Mouse (Mus musculus) olfactory bulb, adult 2 months (tissue): ENCODE measurements around the gene Nrip3. TPM values are rescaled to one million over a fixed set of nuclear protein-coding genes. Genes with fewer than 3 reads are reported as not detected.

Experiments
- H3K27ac ChIP-seq: fragments of 200-500 bp; 2 replicates; pipeline ENCODE4 v1.5.1; 2012; ENCODE audit warnings: low read depth, low read length; ENCODE audit not compliant: insufficient read depth
- H3K4me1 ChIP-seq: fragments of 200-500 bp; 2 replicates; pipeline ENCODE4 v1.6.1; 2012; ENCODE audit warnings: low read length; ENCODE audit not compliant: control insufficient read depth, insufficient read depth
- H3K4me3 ChIP-seq: fragments of 200-500 bp; 2 replicates; pipeline ENCODE4 v1.5.1; 2012; ENCODE audit warnings: mild to moderate bottlenecking, low read depth, low read length, moderate library complexity; ENCODE audit not compliant: insufficient read depth
- CTCF ChIP-seq: fragments of 200-500 bp; IDR thresholded peaks from 2 replicates; pipeline ENCODE4 v1.5.1; 2012; ENCODE audit warnings: low read depth, mild to moderate bottlenecking, low read length, moderate library complexity; ENCODE audit not compliant: insufficient read depth
- POLR2A ChIP-seq: fragments of 200-500 bp; IDR thresholded peaks from 2 replicates; pipeline ENCODE4 v1.6.1; 2012; ENCODE audit warnings: mild to moderate bottlenecking, low read depth, low read length, moderate library complexity; ENCODE audit not compliant: insufficient read depth
- WGBS: fragments of 180-500 bp; shearing (Covaris S2); methylation state at CpG from one replicate; pipeline ENCODE4 v1.1.7; 2018; 5-methylcytosine and 5-hydroxymethylcytosine counted together
- polyA plus RNA-seq: library from polyadenylated mRNA; stranded (reverse); fragments of >200 nt; gene quantifications from 2 replicates; pipeline ENCODE4 v1.2.4, GENCODE M21; 2012; ENCODE audit warnings: low replicate concordance; ENCODE audit not compliant: missing spikeins, insufficient read depth, insufficient read length

Nrip3 gene
- polyA plus RNA-seq, 1 experiment: 285 TPM

DNA sequence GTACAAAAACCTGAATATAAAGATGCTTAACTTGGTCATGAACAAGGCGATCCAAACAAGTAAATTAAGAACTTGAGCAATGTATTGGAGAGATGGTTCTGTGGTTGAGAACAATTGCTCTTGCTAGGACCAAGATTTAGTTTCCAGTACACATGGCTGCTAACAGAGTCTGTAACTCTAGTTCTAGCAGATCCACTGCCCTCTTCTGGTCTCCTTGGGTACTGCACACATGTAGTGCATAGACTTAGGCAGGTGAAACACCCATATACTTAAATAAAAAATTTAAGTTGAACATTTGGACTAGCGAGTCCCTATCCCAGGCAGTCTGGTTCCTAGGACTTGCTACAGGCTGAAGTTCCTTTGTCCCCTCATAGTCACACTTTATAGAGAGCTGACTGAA, 59.2 kb downstream of the Nrip3 start:
- H3K27ac ChIP-seq: no peak overlapping the region
- no peaks in the 10 kb centered on the region for H3K4me1 ChIP-seq
- no peak overlapping the region for H3K4me3 ChIP-seq
- no peak for TF ChIP-seq POLR2A
- no peak for TF ChIP-seq CTCF
- WGBS: 98% methylated on average over 2 of the region's 2 CpGs

DNA sequence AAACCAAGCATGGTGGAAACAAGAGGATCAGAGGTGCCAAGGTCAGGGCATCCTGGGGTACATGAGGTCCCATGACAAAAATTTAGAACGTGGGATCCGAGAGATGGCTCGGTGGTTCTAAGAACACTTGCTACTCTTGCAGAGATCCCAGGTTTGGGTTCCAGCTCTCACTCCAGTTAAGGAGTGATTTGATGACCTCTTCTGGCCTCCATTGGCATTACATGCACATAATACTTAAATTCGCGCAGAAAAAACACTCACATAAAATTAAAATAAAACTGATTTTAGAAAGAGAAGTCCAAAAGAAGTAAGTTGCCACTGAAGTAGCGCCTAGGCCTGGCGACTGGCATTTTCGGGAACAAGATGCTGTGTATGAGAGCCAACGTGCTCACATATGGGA, 62.5 kb downstream of the Nrip3 start:
- WGBS: 52% methylated on average over 9 of the region's 9 CpGs
- Histone ChIP-seq H3K27ac (no peak overlapping the region), H3K4me3 (no peak overlapping the region), H3K4me1 (no peaks in the 10 kb centered on the region)
- TF ChIP-seq POLR2A: no peak
- no peak for TF ChIP-seq CTCF

DNA sequence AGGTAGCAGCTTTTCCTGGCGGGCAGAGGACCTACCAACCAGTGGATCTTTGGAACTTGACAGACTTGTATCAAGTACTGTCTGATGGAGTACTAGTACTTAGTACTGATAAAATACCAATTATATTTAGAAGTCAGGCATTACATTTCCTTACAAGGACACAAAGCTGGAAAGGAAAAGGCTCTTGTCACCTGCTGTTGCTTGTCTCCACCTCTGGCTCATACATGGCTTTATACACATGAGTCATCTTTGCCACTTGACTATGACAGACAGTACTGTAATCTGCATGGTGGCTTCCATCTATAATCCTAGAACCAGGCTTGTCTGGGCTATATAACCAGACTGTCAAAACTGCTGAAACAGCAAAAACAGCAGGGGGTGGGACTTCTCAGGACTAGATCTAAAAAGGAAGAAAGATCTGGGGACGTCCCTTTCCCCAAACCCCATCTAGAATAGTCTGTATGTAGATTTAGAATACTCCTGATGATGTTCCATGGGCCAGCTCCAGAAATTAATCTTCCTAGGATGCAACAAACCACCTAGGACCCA, 68.3 kb downstream of the Nrip3 start:
- no peak for TF ChIP-seq CTCF
- H3K4me1 ChIP-seq: no peaks in the 10 kb centered on the region
- 91% methylated on average over 2 of the region's 2 CpGs for WGBS
- H3K27ac ChIP-seq: no peak overlapping the region
- H3K4me3 ChIP-seq: no peak overlapping the region

DNA sequence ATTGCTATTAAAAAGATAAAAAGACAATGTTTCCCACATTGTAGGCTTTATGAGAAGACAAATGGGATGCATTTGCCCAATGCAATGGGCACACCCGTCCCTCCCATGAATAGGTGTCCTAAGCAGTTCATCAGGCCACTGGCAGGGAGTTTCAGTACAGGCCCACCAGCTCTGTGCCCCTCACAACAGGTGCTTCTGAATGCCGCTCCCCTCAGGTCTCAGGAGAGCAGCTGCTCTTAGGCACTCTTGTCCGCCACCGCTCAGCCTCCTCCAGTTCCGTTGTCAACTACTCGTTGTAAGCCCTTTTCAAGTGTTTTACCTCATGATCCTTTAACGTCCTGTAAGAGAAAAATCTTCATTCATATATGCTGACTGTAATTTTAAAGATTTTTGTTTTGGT, 69.6 kb downstream of the Nrip3 start:
- 84% methylated on average over 7 of the region's 7 CpGs for WGBS
- no peak overlapping the region for H3K27ac ChIP-seq
- no peak overlapping the region for H3K4me3 ChIP-seq
- H3K4me1 ChIP-seq: no peaks in the 10 kb centered on the region
- TF ChIP-seq POLR2A (no peak), CTCF (no peak)

DNA sequence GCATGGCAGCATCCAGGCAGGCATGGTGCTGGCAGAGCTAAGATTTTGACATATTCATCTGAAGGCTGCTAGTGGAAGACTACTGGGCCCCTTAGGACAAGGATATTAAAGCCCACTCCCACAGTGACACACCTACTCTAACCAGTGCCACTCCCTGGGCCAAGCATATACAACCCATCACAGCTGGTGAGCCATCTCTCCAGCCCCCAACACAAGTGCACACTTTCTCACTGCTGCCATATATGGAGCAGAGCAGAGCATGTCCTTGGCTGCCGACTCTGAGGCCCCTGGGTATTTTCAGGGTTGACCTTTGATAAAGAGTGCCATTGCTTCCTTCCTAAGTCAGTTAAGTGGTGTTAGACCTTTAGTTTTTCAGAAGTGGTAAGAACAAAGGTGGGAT, 71.8 kb downstream of the Nrip3 start:
- Histone ChIP-seq H3K4me1 (no peaks in the 10 kb centered on the region), H3K4me3 (no peak overlapping the region), H3K27ac (no peak overlapping the region)
- no peak for TF ChIP-seq CTCF
- TF ChIP-seq POLR2A: no peak
- 84% methylated on average over 1 of the region's 1 CpGs for WGBS

DNA sequence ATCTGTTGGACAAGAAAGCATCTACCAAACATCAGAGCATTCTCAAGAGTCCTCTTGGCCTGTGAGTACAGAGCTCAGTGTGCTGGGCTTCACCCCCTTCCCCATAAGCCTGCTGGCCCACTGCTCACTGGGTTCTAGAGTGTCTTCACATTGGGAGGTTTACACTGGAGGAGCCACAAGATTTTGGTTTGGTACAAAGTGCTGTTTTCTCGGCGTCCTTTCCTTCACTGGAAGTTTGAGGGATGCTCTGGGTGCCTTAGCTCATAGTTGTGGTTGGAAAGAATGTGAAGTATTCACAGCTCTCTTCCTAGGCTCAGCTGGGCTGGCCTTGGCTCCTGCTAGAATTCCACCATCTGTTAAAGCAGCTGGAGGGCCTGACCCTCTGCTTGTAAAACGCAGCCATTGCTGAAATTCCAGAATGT, 72.9 kb downstream of the Nrip3 start:
- H3K4me1 ChIP-seq: no peaks in the 10 kb centered on the region
- TF ChIP-seq POLR2A (no peak), CTCF (no peak)
- H3K27ac ChIP-seq: no peak overlapping the region
- 85% methylated on average over 3 of the region's 3 CpGs for WGBS
- no peak overlapping the region for H3K4me3 ChIP-seq

Other genes starting within 250 kb of the Nrip3 start
- not detected in 2 replicates for gene St5, start 78.4 kb downstream of the Nrip3 start, polyA plus RNA-seq
- not detected in 2 replicates for gene Akip1, start 78.3 kb downstream of the Nrip3 start, polyA plus RNA-seq
- not detected in 2 replicates for gene BC051019, start 58.2 kb downstream of the Nrip3 start, polyA plus RNA-seq
- not detected in 2 replicates for gene Ascl3, start 50.3 kb downstream of the Nrip3 start, polyA plus RNA-seq
- gene Tmem9b, start 29.1 kb downstream of the Nrip3 start, polyA plus RNA-seq: 349 TPM in 1 of 2 replicates, not detected in the other
- gene Scube2, start 83.7 kb upstream of the Nrip3 start, polyA plus RNA-seq: not detected in 2 replicates
- 223 TPM in 1 of 2 replicates, not detected in the other for gene Dennd5a, start 178.4 kb upstream of the Nrip3 start, polyA plus RNA-seq
- gene Tmem41b, start 204.9 kb upstream of the Nrip3 start, polyA plus RNA-seq: not detected in 2 replicates
- gene Ipo7, start 236.2 kb upstream of the Nrip3 start, polyA plus RNA-seq: not detected in 2 replicates